Mouse (Mus musculus): ENCODE results near the gene Mucl3. TPM values are rescaled to one million over a fixed set of nuclear protein-coding genes. Genes with fewer than 3 reads are reported as not detected.

Gene Mucl3
- polyA plus RNA-seq, 1 experiment from 2014 or later, result 0.24 TPM

GRCm38 (mm10) chr17:35626537-35626936, 17.0 kb downstream of the Mucl3 start, which contains the start of gene Gm9573:
TSS of gene Gm9573 (minus strand) at chr17:35626637.
- Histone ChIP-seq H3K27me3 (no peaks in the 10 kb centered on the region), H3K27ac (replicated peaks) (no peak within 1 kb of the TSS), H3K36me3 (no peaks in the 10 kb centered on the region), H3K4me2 (no peak within 1 kb of the TSS), H3K9ac (no peak within 1 kb of the TSS), H3K4me1 (replicated peaks) (no peaks in the 10 kb centered on the region), H3K9me3 (no peaks in the 10 kb centered on the region), H3K4me3 (no peak within 1 kb of the TSS)
- ATAC-seq (ENCODE audit: low read depth), result no peak
- 92% methylated on average over 7 of the region's 7 CpGs for WGBS

GRCm38 (mm10) chr17:35617127-35617526, 26.4 kb downstream of the Mucl3 start:
- Histone ChIP-seq H3K4me2 (no peak overlapping the region), H3K9ac (no peak overlapping the region), H3K36me3 (no peaks in the 10 kb centered on the region), H3K4me1 (replicated peaks) (no peaks in the 10 kb centered on the region), H3K27me3 (no peaks in the 10 kb centered on the region), H3K4me3 (no peak overlapping the region), H3K27ac (replicated peaks) (no peak overlapping the region), H3K9me3 (no peaks in the 10 kb centered on the region)
- no peak for ATAC-seq (ENCODE audit: low read depth)
- WGBS, result 80% methylated on average over 4 of the region's 4 CpGs

DNA sequence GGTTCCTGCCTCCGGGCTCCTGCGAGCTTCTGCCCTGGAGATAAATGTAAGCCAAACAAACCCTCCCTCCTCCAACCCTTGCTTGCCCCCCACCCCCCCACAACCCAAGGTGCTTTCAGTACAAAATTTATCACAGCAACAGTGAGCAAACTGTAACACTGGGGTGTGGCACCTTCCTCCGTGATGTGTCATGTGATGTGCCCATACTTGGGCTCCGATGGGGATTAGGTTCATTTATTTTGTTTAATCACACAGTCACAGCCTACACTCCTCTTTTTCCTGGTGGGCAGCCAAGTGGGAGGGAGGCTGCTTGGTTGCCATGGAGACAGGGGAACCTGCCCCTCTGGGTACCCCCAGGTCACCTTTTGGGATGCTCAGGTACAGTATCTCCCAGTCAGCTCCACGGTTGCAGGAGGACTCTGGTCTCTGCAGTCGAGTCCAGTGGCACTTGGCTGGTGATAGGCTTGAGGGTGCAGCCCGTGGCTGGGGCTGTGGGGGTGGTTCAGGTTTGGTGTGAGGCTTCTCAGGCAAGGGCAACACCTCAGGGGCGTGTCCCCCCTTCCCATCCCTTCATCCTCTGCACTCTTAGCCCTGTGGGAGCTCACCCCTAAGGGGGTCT, 41.6 kb downstream of the Mucl3 start:
- WGBS, result 63% methylated on average over 8 of the region's 8 CpGs
- no peak overlapping the region for H3K4me2 ChIP-seq
- no peak overlapping the region for H3K4me3 ChIP-seq
- no peaks in the 10 kb centered on the region for H3K36me3 ChIP-seq
- H3K27me3 ChIP-seq, result no peaks in the 10 kb centered on the region
- H3K4me1 ChIP-seq (replicated peaks), result no peaks in the 10 kb centered on the region
- H3K9ac ChIP-seq, result no peak overlapping the region
- no peak overlapping the region for H3K27ac ChIP-seq (replicated peaks)
- no peak for ATAC-seq (ENCODE audit: low read depth)
- no peaks in the 10 kb centered on the region for H3K9me3 ChIP-seq

DNA sequence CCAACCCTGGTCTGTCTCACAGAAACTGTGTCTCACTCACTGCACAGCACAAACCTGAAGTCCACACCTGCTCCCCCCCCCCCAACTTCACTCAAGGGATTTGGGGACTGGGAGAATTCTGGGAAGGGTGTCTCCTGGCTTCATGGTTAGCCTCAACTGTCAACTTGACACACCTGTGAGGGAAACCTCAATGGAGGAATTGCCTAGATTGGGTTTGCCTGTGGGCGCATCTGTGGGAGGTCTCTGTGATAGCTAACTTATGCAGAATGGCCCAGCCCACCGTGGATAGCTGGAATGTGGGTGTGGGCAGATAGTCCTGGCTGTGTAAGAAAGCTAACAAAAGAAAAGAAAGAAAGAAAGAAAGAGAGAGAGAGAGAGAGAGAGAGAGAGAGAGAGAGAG, 42.2 kb downstream of the Mucl3 start, which contains the start of gene Sfta2:
TSS of gene Sfta2 (plus strand) at position 301 of the 400 bp plus-strand sequence.
- H3K4me1 ChIP-seq (replicated peaks), result no peaks in the 10 kb centered on the region
- H3K4me3 ChIP-seq, result no peak within 1 kb of the TSS
- no peak for ATAC-seq (ENCODE audit: low read depth)
- no peaks in the 10 kb centered on the region for H3K36me3 ChIP-seq
- 57% methylated on average over 2 of the region's 2 CpGs for WGBS
- no peaks in the 10 kb centered on the region for H3K27me3 ChIP-seq
- H3K4me2 ChIP-seq, result no peak within 1 kb of the TSS
- no peaks in the 10 kb centered on the region for H3K9me3 ChIP-seq
- H3K27ac ChIP-seq (replicated peaks), result no peak within 1 kb of the TSS
- no peak within 1 kb of the TSS for H3K9ac ChIP-seq

DNA sequence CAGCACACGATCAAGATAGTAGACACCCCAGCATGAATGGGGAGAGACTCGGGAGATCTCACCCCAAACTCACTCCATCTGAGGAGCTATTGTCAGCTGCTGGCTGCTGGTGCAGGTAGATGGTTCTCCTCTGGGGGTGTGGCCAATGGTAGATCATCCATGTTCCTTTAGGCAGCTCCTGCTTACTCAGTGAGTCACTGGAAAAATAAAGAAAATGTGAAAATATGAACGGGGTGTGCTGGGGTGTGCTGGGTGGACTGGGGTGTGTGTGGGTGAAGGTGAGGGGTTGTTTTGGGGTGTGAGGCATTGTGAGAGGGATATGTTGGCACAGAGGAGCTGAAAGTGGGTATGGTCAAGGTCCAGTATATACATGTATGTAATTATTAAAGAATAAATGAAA, 46.1 kb downstream of the Mucl3 start:
- Histone ChIP-seq H3K27me3 (no peaks in the 10 kb centered on the region), H3K4me3 (no peak overlapping the region), H3K36me3 (no peaks in the 10 kb centered on the region), H3K27ac (replicated peaks) (no peak overlapping the region), H3K9me3 (no peaks in the 10 kb centered on the region), H3K4me1 (replicated peaks) (no peaks in the 10 kb centered on the region), H3K9ac (no peak overlapping the region), H3K4me2 (no peak overlapping the region)
- WGBS, result 95% methylated on average over 3 of the region's 3 CpGs
- no peak for ATAC-seq (ENCODE audit: low read depth)

DNA sequence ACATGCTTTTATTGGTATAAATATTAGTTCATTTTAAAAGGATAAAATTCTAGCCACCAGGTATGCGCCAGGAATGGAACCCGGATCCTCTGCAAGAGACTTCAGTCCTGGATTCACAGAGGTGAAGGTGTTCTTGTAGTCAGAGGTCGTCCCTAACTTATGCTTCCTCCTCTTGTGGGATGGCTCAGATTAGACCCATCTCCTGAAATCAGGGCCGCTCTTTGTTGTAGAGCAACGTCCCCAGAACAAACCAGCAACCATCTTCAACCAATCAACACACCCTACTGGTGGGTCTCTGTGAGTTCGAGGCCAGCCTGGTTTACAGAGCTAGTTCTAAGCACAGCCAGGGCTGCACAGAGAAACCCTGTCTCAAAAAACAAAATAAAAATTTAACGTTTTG, 49.0 kb downstream of the Mucl3 start:
- no peak for ATAC-seq (ENCODE audit: low read depth)
- Histone ChIP-seq H3K27me3 (no peaks in the 10 kb centered on the region), H3K27ac (replicated peaks) (no peak overlapping the region), H3K4me2 (no peak overlapping the region), H3K9me3 (no peaks in the 10 kb centered on the region), H3K36me3 (no peaks in the 10 kb centered on the region), H3K4me3 (no peak overlapping the region), H3K4me1 (replicated peaks) (peaks cover 6% of the 10 kb centered on the region; the same call in 1 of the 2 replicates), H3K9ac (no peak overlapping the region)
- 89% methylated on average over 7 of the region's 7 CpGs for WGBS

DNA sequence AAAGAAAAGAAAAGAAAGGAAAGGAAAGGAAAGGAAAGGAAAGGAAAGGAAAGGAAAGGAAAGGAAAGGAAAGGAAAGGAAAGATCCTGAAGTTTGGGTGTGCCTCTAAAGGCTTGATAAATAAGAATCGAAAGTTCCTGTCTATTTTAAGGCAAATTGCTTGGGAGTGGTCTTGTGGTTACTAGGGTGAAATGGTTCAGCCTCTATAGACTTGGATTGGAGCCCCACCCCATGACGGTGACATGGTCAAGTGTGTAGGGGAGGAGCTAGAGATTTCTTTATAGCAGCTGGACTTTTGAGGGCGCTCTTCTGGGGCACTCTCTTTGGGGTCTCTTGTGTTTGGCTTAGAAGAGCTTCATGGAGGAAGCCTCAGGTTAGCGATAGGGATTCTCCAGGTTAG, 49.7 kb downstream of the Mucl3 start:
- 39% methylated on average over 4 of the region's 4 CpGs for WGBS
- Histone ChIP-seq H3K4me3 (no peak overlapping the region), H3K9ac (no peak overlapping the region), H3K27ac (replicated peaks) (no peak overlapping the region), H3K9me3 (no peaks in the 10 kb centered on the region), H3K4me2 (no peak overlapping the region), H3K27me3 (no peaks in the 10 kb centered on the region), H3K36me3 (no peaks in the 10 kb centered on the region), H3K4me1 (replicated peaks) (peaks cover 6% of the 10 kb centered on the region; the same call in 1 of the 2 replicates)
- no peak for ATAC-seq (ENCODE audit: low read depth)

- H3K36me3 ChIP-seq, result no peaks in the 10 kb centered on the region
- 89% methylated on average over 9 of the region's 9 CpGs for WGBS
- no peak overlapping the region for H3K4me3 ChIP-seq
- no peak overlapping the region for H3K4me2 ChIP-seq
- no peak overlapping the region for H3K9ac ChIP-seq
- H3K27ac ChIP-seq (replicated peaks), result no peak overlapping the region
- no peaks in the 10 kb centered on the region; the same call in 1 of the 2 replicates for H3K9me3 ChIP-seq
- ATAC-seq (ENCODE audit: low read depth), result no peak
- peaks cover 6% of the 10 kb centered on the region; the same call in 1 of the 2 replicates for H3K4me1 ChIP-seq (replicated peaks)
- H3K27me3 ChIP-seq, result no peaks in the 10 kb centered on the region
Observed at GRCm38 (mm10) chr17:35592131-35592530, 51.4 kb downstream of the Mucl3 start.

- Histone ChIP-seq H3K4me2 (no peak overlapping the region), H3K4me1 (replicated peaks) (peaks cover 6% of the 10 kb centered on the region; the same call in 1 of the 2 replicates), H3K9me3 (no peaks in the 10 kb centered on the region; the same call in 1 of the 2 replicates), H3K4me3 (no peak overlapping the region), H3K36me3 (no peaks in the 10 kb centered on the region), H3K9ac (no peak overlapping the region), H3K27ac (replicated peaks) (0 out of 2 replicates have a peak overlapping the region, but pooled peaks have one; percentile 67), H3K27me3 (no peaks in the 10 kb centered on the region)
- 92% methylated on average over 15 of the region's 15 CpGs for WGBS
- no peak for ATAC-seq (ENCODE audit: low read depth)
Observed at GRCm38 (mm10) chr17:35591731-35592130, 51.8 kb downstream of the Mucl3 start.

GRCm38 (mm10) chr17:35591219-35591578, 52.3 kb downstream of the Mucl3 start:
- peaks cover 6% of the 10 kb centered on the region; the same call in 1 of the 2 replicates for H3K4me1 ChIP-seq (replicated peaks)
- peak; percentile 66 for ATAC-seq (ENCODE audit: low read depth)
- no peaks in the 10 kb centered on the region for H3K27me3 ChIP-seq
- H3K9me3 ChIP-seq, result no peaks in the 10 kb centered on the region; the same call in 1 of the 2 replicates
- WGBS, result 57% methylated on average over 7 of the region's 7 CpGs
- no peak overlapping the region for H3K9ac ChIP-seq
- H3K4me3 ChIP-seq, result no peak overlapping the region
- H3K36me3 ChIP-seq, result no peaks in the 10 kb centered on the region
- H3K4me2 ChIP-seq, result 0 out of 2 replicates have a peak overlapping the region, but pooled peaks have one; percentile 4
- H3K27ac ChIP-seq (replicated peaks), result peak overlapping the region; percentile 67

DNA sequence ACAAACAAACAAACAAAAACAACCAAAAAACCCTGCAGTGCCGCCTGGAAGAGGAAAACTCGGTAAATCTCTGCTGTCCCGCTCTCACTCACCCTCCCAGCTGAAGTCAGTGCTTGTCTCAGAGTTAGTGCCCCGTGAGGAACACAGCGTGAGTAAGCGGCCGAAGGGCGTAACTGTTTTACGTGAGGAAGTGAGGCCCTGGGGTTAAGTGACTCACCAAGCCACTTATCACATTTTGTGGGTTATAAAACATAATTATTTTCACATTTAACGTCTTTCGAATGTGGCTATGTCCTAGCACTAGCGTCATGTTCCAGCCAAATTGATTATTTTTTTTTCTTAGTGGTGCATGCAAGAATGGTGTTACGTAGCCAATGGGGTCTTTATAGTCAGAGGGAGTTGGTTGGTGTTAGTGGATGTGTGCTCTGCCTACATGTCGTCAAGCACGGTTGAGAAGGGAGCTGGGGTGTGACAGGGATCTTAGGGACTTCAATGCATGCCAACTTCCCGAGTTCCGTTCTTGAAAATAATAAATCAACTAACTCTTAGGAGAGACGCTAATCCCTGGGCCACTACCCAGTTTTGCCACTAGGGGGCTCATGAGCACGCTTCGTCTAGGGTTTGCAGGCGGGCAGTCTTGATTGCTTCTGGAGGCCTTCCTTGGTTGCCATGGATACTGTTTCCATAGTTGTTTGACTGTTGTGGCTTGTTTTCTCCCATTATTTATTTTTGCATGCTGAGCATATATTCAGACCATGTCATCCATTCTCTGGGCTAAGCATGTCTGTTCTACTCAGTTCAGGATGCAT, 52.9 kb downstream of the Mucl3 start:
- no peaks in the 10 kb centered on the region for H3K27me3 ChIP-seq
- 43% methylated on average over 21 of the region's 21 CpGs for WGBS
- no peaks in the 10 kb centered on the region; the same call in 1 of the 2 replicates for H3K9me3 ChIP-seq
- no peak overlapping the region for H3K4me3 ChIP-seq
- no peak overlapping the region for H3K9ac ChIP-seq
- ATAC-seq (ENCODE audit: low read depth), result peak; percentile 86
- H3K4me2 ChIP-seq, result 0 out of 2 replicates have a peak overlapping the region, but pooled peaks have one; percentile 4
- peaks cover 6% of the 10 kb centered on the region; the same call in 1 of the 2 replicates for H3K4me1 ChIP-seq (replicated peaks)
- H3K27ac ChIP-seq (replicated peaks), result peak overlapping the region; percentile 67
- H3K36me3 ChIP-seq, result no peaks in the 10 kb centered on the region

GRCm38 (mm10) chr17:35588387-35588786, 55.1 kb downstream of the Mucl3 start:
- Histone ChIP-seq H3K27me3 (no peaks in the 10 kb centered on the region), H3K4me3 (no peak overlapping the region), H3K27ac (replicated peaks) (no peak overlapping the region), H3K4me1 (replicated peaks) (peaks cover 9% of the 10 kb centered on the region), H3K9me3 (no peaks in the 10 kb centered on the region; the same call in 1 of the 2 replicates), H3K36me3 (no peaks in the 10 kb centered on the region), H3K4me2 (no peak overlapping the region), H3K9ac (no peak overlapping the region)
- ATAC-seq (ENCODE audit: low read depth), result no peak
- 46% methylated on average over 4 of the region's 4 CpGs for WGBS

Measured in neural tube, embryonic 13.5 days (tissue).